Mouse (Mus musculus): ENCODE data around the gene Rac1.
A peak's percentile ranks its signal among the peaks of the same experiment; 100 is the strongest.

The Rac1 gene

DNA sequence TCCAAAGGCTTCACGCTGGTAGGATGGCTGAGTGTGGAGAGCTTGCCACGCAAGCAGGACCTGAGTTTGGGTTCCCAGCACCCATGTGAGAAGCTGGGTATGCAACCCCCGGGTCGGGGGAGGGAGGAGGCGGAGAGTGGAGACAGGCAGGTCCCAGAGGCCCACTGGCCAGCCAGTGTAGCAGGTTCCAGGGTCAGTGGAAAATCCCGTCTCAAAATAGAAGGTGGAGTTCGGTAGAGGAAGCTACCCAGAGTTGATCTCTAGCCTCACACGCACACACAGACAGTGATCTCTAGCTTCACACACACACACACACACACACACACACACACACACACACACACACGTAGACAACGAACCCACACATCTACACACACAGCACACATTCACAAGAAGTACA, 34.7 kb downstream of the Rac1 start:
- DNase-seq (ENCODE audit: low spot score in 2 of 2) = no peak

DNA sequence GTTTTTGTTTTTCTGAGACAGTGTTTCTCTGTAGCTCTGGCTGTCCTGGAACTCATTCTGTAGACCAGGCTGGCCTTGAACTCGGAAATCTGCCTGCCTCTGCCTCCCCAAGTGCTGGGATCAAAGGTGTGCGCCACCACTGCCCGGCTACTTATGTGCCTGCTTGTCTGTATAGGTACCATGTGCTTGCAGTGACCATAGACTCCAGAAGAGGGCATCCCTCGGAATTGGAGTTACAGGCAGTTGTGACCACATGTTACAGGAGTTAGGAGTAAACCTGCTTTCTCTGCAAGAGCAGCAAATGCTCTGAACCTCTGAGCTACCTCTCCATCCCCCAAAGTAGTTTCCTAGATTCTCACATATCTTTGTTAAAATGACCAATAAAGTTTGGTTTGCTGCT, 36.1 kb downstream of the Rac1 start:
- DNase-seq (ENCODE audit: low spot score in 2 of 2) = no peak

- no peak for DNase-seq (ENCODE audit: low spot score in 2 of 2)
Measured at GRCm38 (mm10) chr5:143489749-143490342, 38.0 kb downstream of the Rac1 start.

- no peak for DNase-seq (ENCODE audit: low spot score in 2 of 2)
Measured at GRCm38 (mm10) chr5:143487998-143488397, 39.8 kb downstream of the Rac1 start.

GRCm38 (mm10) chr5:143487193-143487592, 40.6 kb downstream of the Rac1 start:
- DNase-seq (ENCODE audit: low spot score in 2 of 2) = no peak

GRCm38 (mm10) chr5:143484955-143485354, 42.9 kb downstream of the Rac1 start:
- no peak for DNase-seq (ENCODE audit: low spot score in 2 of 2)

GRCm38 (mm10) chr5:143477901-143478300, 49.9 kb downstream of the Rac1 start:
- no peak for DNase-seq (ENCODE audit: low spot score in 2 of 2)

- peak in 1 of 2 experiments; percentile 9 for DNase-seq (ENCODE audit: low spot score in 2 of 2)
Measured at GRCm38 (mm10) chr5:143476013-143476412, 51.8 kb downstream of the Rac1 start.

DNA sequence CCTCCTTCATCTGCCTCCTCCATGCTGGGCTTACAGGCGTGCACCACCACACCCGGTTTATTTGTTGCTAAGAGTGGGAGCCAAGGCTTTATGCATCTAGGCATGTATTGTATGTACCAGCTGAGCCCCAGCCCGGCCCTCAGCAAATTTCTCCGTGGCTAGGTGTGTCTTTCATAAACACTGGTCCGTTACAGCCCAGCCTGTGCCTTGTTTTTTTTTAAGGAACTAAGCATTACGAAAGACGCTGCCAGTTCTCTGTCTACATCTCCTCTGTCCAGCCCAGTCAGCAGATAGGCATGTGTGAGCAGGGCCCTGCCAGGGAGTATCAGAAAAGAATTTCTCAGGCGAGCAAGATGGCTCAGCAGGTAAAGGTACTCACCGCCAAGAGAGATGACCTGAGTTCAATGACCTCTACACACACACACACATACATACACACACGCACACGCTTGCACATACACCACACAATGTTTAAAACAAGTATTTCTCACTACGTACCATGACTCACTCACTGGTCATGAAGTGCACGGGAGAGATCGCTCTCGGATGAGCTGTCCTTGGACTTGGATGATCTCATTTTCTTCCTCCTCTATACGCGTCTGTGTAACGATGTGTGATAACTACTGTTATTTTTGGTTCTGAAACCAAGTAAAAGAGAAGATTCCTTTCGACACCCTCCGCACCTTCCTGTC, 52.5 kb downstream of the Rac1 start:
- DNase-seq (ENCODE audit: low spot score in 2 of 2) = peak in 1 of 2 experiments; percentile 12

- no peak for DNase-seq (ENCODE audit: low spot score in 2 of 2)
Measured at GRCm38 (mm10) chr5:143471953-143472618, 55.8 kb downstream of the Rac1 start.

DNA sequence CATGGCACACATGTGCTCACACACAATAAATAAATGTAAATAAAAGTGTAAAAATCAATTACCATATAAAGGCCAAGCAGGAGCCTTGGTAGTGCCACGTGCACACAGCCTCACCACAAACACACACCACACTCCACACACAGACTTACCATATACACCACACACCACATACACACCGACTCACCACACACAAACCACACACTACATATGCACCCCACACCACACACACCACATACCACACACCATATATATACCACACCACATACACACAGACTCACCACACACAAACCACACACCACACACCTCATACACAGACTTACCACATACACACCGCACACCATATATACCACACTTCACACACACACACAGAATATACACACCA, 56.7 kb downstream of the Rac1 start:
- DNase-seq (ENCODE audit: low spot score in 2 of 2) = no peak

DNA sequence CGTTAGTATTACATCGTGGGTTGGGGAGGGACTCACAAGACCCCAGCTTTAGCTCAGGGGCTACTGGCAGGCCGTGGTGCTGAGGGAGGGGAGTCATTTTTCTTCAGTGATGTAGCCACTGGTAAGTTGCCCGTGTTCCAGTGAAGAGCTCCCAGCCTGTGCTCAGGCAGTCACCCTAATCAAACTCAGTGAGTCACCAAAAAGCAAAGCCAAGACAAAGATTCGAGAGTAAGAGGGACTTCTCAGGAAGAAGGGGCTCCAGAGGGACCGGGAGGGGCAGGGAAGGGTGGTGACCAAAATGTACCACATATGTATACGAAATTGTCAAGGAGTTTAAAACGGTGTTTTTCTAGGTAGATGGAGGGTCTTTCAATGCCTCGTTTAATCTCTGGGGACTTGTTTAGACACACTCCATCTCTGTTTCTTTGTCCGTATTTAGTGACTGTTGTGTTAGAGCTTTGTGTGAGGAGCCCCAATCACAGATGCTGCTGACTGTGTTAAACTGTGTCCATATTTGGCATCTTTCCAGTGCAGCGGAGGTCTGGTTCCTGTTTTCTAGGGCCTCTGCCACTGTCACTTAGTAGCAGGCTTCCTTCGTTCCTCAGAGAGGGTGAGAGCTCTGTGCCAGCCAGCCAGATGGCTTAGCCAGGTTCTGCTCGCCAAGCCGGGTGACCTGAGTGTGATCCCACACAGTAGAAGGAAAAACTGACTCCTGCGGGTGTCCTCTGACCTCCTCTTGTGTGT, 57.2 kb downstream of the Rac1 start:
- DNase-seq (ENCODE audit: low spot score in 2 of 2) = peak; percentile 16 to 64

DNA sequence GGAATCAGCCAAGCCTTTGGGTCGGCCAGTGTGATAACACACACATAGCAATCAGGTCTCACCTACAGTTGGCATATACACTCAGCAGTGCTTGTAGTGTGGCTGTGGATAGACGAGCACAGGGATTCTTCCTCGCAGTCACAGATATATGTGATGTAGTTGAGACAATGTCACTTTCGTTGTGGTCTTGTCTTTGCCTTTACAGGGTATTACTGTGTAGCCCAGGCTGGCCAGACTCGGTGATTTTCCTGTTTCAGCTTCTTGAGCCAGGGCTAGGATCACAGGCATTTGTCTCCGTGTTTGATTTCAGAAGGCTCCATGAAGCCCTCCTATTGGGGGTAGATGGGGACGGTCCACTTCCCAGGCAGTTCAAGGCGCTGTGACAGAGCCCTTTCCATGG, 58.2 kb downstream of the Rac1 start:
- DNase-seq (ENCODE audit: low spot score in 2 of 2) = peak in 1 of 2 experiments; percentile 2

DNA sequence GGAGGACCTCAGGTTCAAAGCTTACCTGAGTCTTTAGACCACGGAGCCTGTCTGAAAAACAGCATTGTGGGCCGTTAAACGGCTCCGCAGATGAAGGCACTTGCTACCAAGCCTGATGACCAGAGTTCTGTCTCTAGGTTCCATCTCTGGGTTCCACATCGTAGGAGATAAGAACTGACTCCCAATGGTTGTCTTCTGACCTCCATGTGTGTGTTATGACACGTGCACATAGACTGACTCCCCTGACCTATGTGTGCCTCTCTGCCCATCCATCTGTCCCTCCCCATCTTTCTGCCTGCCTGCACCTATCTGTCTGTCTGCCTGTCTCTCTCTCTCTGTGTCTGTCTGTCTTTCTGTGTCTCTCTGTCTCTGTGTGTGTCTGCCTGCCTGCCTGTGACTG, 59.9 kb downstream of the Rac1 start:
- DNase-seq (ENCODE audit: low spot score in 2 of 2) = peak; percentile 4 to 9

DNA sequence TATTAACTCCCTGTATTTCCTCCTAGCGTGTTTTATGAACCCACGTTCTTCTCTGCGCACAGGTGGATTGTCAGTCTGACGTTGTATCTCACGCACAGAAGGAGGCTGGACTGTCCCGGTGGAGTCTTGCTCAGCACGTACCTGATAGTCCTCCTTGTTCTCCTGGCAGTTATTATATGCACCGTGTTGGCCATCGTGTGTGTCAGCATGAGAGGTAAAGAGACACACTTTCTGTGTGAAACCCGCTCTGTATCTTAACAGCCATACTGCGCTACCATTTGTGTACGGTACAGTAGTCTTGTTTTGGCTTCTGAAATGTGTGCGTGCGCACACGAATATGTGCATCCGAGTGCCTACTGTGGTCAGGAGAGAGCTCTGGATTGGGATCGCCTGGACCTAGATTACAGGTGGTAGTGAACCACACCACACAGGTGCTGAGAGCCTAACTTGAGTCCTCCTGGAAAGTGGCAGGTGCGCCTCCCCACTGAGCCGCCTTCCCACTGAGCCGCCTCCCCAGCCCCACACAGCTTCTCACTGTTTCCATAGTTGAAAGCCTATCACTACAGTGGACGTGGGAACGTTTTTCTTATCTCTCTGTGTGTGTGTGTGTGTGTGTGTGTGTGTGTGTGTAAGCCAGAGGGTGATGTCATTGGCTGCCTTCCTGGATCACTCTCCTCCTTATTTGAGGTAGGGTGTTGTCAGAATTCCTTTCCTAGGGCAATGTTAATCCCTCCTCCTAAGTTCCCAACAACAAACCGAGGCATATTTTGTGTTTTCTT, 60.8 kb downstream of the Rac1 start:
- peak; percentile 3 to 12 for DNase-seq (ENCODE audit: low spot score in 2 of 2)

- DNase-seq (ENCODE audit: low spot score in 2 of 2) = peak; percentile 22 to 31
Measured at GRCm38 (mm10) chr5:143465156-143466085, 62.4 kb downstream of the Rac1 start.

DNA sequence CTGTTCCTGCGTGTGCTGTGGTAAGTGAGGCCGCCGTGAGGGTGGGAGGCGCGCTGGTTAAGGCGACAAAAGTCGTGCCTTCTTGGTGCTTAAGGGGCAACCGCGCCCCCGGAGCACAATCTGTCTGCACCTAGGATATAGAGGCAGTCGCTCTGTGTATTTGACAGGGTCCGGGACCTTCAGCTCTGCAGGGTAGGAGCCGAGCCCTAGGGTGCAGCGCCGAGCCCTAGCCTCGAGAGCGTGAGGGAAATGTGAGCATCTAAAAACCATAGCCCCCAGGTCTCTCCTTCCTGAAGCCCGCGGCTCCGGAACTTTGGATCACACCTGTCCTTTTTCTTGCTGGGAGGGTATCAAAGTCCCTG, 63.1 kb downstream of the Rac1 start:
- DNase-seq (ENCODE audit: low spot score in 2 of 2) = no peak

- DNase-seq (ENCODE audit: low spot score in 2 of 2) = peak; percentile 79 to 91
Measured at GRCm38 (mm10) chr5:143464100-143464756, 63.6 kb downstream of the Rac1 start, which contains the start of gene Daglb. Daglb (plus strand) TSS chr5:143464584.

DNA sequence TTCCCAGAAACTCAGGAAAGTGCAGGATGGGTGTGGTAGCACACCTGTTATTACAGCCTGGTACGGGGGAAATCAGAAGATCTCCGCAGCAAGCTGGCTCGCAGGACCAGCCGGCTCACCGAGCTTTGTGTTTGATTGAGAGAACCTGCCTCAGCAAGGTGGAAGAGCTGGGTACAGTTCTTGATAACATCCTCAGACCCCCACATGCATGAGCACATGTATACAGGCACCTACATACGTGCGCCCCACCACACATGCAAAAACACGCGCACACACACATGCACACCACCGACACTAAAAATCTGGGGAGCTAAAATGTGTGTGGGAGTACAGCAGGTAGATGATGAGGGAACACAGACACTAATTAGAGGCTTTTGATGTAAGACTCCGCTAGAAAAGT, 64.2 kb downstream of the Rac1 start:
- DNase-seq (ENCODE audit: low spot score in 2 of 2) = no peak

Data from spleen, postnatal 10 days (tissue).